Mouse (Mus musculus) inflammation-experienced regulatory T-cells, adult 6 months (primary cell): ENCODE measurements at regions not wholly inside any gene's neighbourhood (a gene's known extent, or its start where the extent isn't known, plus 50 kb on each side); places are given as distances from the start of the nearest gene placed in this dataset.

ENCODE experiments used
- ATAC-seq: one replicate; pipeline ENCODE4 v1.8.0; 2017

- no peak for ATAC-seq
Measured at GRCm38 (mm10) chr7:73294399-73294798, 80.9 kb upstream of the Rgma start.

DNA sequence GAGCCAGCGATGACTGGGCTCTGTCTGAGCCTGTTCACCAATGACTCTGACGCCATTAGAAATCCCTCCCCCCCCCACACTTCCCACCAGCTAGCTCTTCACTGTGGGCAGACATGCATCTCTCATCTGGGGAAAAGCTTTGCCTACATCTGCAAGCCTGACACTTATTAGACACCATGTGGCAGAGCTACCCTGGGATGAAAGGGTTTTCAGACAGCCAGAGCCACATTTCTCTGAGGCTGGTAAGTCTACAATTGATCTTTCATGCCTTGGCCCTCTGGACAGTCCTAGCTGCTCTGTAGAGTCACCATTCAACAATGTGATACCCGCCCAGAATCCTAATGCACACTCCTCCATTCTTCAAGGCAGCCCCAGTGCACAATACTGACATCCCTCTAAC is 72.8 kb upstream of the Rgma start:
- no peak for ATAC-seq

DNA sequence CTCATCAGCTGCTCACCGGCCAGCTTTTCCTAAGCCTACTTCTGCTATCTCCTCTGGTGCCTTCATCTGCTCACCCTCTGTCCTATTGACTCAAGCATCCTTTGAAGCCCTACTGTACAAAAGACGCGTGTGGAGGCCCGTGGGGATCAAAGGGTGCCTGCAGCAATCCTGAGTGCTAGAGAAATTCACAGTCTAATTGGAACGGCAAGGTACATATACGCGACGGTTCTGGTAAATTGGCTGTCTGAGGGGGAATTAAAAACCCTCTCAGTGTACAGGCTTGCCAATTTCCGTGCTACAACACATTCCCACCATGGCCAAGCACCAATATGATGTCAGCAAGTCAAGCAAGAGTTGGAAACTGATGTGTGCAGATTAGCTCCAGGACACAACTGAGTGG is 71.5 kb upstream of the Rgma start:
- ATAC-seq = no peak

GRCm38 (mm10) chr7:73304799-73305198 is 70.5 kb upstream of the Rgma start:
- ATAC-seq = no peak

- ATAC-seq = no peak
Measured at GRCm38 (mm10) chr7:73305286-73305975, 69.9 kb upstream of the Rgma start.

DNA sequence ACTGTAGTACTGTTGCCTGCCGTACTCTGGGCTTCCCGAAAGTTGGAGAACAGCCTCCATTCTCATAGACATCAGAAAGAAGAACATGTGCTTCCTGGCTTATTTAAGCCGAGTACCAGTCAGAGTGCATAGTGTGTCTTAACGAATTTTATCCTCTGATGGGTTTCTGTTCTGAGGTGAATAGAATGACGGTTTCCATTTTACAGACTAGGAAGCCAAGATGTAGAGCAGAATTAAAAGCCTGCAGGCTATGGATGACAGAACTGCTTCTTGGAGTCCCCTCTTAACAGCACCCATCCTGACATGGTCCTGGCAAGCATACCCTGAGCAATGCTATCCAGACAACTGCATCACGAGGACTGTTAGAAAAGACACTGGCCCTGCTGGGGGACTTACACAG is 69.0 kb upstream of the Rgma start:
- no peak for ATAC-seq

DNA sequence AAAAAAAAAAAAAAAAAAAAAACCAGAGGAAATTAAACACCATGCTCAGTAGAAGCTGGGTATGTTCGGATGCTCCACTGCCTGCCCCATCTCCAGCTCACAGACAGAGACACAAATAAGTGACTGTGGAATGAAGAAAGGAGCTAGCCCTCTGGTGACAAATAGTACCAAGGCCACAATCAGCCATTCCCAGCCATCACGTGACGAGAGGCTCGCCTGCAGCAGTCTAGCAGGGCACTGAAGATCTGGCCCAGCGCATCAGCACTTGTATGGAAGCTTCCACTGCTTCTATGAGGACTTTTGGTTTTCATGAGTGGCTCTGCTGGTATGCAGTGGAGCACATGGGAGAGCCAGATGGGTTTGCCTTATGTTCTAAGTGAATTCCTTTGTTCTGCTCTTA is 68.6 kb upstream of the Rgma start:
- no peak for ATAC-seq

- ATAC-seq = no peak
Measured at GRCm38 (mm10) chr7:73307586-73308490, 67.5 kb upstream of the Rgma start.

DNA sequence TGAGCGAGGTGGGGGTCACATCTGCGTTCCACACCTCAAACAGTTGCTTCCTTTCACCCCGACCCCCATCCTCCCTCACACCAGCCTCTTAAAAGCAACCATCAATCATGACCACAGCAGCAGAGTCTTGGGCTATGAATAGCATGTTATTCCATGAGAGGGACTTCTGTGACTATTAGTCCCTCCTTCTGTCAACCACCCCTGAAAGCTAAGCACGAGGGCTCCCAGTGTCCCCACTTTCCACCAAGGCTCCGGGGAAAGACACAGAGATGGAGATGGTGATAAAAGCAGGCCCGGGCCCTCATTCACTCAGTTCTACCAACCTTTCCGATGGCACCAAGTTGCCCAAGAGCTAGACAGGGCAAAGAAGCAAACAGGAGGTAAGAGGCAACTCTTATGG is 66.3 kb upstream of the Rgma start:
- ATAC-seq = no peak

GRCm38 (mm10) chr7:73310056-73310455 is 65.3 kb upstream of the Rgma start:
- no peak for ATAC-seq

DNA sequence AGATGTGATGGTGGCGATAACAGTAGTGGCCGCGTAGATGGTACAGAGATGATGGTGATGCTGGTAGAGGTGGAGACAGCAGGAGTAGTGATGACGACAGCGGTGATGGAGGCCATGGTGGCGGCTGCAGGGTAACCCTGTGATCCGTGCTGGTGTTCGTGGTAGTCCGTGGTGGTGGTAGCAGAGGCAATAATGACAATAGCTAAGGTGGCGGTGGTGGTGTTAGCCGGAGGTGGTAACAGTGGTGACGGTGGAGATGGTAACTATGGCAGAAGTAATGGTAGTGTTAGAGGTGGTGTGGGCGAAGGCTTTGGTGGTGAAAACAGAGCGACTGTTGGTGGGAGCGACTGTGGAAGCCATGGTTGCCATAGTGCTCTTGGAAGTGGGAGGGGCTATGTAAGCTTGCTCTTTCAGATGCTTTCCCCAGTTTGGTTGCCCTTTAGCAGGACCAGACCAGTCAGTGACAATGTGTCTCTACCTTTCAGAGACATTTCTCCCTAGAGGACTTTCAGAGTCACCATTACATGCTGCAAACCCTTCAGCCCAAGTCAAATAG is 64.7 kb upstream of the Rgma start:
- ATAC-seq = no peak

DNA sequence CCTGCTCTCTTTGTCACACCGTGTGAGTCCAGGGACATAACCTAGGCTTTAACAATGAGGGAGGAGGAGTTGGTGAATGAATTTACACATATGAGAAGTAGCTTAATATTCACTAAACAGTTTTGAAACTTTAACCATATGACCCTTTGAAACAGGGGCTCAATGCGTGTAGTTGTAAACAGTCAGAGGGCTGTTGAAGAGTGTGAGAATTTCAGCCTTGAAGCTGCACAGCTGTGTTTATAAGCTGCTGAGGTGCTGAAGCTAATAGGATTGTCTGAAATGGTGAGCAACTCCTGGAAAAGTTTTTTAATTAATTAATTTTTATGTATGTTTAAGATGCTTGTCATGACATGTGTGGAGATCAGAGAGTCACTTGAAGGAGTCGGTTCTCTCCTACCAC is 59.8 kb upstream of the Rgma start:
- ATAC-seq = no peak

GRCm38 (mm10) chr7:73317574-73317973 is 57.7 kb upstream of the Rgma start:
- no peak for ATAC-seq

- ATAC-seq = no peak
Measured at GRCm38 (mm10) chr7:73319004-73319403, 56.3 kb upstream of the Rgma start.

- ATAC-seq = no peak
Measured at GRCm38 (mm10) chr7:73319994-73320393, 55.3 kb upstream of the Rgma start.

DNA sequence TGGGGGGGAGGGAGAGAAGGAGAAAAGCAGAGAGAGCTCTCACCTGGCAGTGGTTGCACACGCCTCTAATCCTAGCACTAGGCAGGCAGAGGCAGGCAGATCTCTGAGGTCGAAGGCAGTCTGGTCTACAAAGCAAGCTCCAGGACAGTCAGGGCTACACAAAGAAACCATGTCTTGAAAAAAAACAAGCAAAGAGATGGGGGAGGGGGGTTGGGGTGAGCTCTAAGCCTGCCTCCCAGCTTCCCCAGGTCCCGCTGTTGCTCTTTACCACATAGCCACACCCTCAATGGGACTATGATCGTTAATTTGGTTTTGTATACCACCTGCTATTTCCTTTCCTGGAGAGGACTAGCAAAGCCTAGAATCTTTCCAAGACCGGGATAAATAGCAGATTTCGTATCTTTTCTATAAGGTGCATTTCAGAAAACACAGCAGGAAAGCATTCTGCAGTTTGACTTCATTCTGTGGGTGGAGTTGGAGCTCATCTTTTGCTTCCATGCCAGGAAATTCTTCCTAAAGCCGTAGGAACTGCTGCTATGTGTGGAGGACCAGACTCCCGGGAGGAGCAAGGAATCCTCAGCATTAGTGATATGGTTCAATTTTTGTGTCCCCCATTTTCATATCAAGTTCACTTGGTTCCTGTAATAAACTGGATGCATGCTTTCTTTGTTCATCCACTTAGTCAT is 52.7 kb upstream of the Rgma start:
- ATAC-seq = no peak

- ATAC-seq = no peak
Measured at GRCm38 (mm10) chr7:73323556-73323955, 51.8 kb upstream of the Rgma start.

GRCm38 (mm10) chr7:73325503-73325902 is 49.8 kb upstream of the Rgma start:
- ATAC-seq = no peak
